Mouse (Mus musculus) neural tube, embryonic 15.5 days (tissue): Measurements from ENCODE around the gene Kctd2. TPM values are rescaled to one million over a fixed set of nuclear protein-coding genes. Genes with fewer than 3 reads are reported as not detected.
"Not testable (repeated sequence)": the region's sequence is repeated elsewhere in the genome, so short reads cannot be mapped to it uniquely, and the experiment has no call there.

ENCODE experiments used
- ATAC-seq: fragments of 200-750 bp; cut with Nextera tagmentation; 2 replicates; pipeline ENCODE4 v1.8.0; 2017; ENCODE audit warnings: mild to moderate bottlenecking, moderate TSS enrichment, moderate library complexity; ENCODE audit not compliant: low FRiP score
- H3K27ac ChIP-seq: fragments of 300-500 bp; sonication (generic); replicated peaks from 2 replicates; pipeline ENCODE4 v1.5.1; 2015; ENCODE audit warnings: mild to moderate bottlenecking, inconsistent platforms
- H3K27me3 ChIP-seq: fragments of 300-500 bp; sonication (generic); replicated peaks from 2 replicates; pipeline ENCODE4 v1.6.1; 2015; ENCODE audit warnings: inconsistent platforms
- H3K36me3 ChIP-seq: fragments of 300-500 bp; sonication (generic); 2 replicates; pipeline ENCODE4 v1.6.1; 2015; ENCODE audit warnings: inconsistent platforms
- H3K4me1 ChIP-seq: fragments of 300-500 bp; sonication (generic); 2 replicates; pipeline ENCODE4 v1.6.1; 2015; ENCODE audit warnings: inconsistent platforms
- H3K4me2 ChIP-seq: fragments of 300-500 bp; sonication (generic); 2 replicates; pipeline ENCODE4 v1.6.1; 2015; ENCODE audit warnings: inconsistent platforms, mild to moderate bottlenecking, moderate library complexity
- H3K4me3 ChIP-seq: fragments of 300-500 bp; sonication (generic); replicated peaks from 2 replicates; pipeline ENCODE4 v1.5.1; 2015; ENCODE audit warnings: mild to moderate bottlenecking, inconsistent platforms
- H3K9ac ChIP-seq: fragments of 300-500 bp; sonication (generic); replicated peaks from 2 replicates; pipeline ENCODE4 v1.6.1; 2015; ENCODE audit warnings: mild to moderate bottlenecking, inconsistent platforms
- H3K9me3 ChIP-seq: fragments of 300-500 bp; sonication (generic); replicated peaks from 2 replicates; pipeline ENCODE4 v1.6.1; 2016; ENCODE audit warnings: inconsistent platforms
- WGBS: fragments of 180-500 bp; shearing (Covaris S2); methylation state at CpG from one replicate; pipeline ENCODE4 v1.1.7; 2015; ENCODE audit warnings: mixed read lengths; 5-methylcytosine and 5-hydroxymethylcytosine counted together
- polyA plus RNA-seq: library from polyadenylated mRNA; unstranded; fragments of >200 nt; fragmentation: Nextera tagmentation; extraction: Ambion mirVana; gene quantifications from 2 replicates; pipeline ENCODE4 v1.2.1, GENCODE M21; 2015

Kctd2 gene
- polyA plus RNA-seq, 1 experiment from 2014 or later = 22.4 TPM

DNA sequence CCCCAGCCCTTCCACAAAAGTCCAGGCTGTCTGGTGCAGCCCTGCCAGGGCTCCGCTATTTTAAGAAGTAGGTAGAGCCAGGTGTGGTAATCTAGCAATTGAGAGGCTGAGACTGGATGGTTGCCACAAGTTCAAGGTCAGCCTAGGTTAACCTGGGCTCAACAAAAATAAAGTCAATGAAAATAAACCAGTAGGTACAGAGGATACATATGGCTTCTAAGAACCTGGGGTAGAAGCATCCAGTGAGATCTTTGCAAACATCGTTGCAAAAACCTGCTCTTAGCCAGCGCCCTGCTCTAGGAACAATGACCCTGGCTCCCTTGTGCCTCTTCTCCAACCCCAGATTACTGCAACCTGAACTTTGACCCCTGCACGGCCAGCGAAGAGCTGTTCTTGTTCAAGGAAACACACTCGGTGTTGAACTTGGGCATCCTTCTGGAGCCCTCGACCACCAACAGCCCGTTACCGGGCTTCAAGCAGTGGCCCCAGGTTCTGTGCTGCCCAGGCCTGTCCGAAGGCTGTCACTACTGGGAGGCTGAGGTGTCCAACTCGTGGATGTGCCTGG lies 27.5 kb downstream of the Kctd2 start:
- H3K36me3 ChIP-seq = no peaks in the 10 kb centered on the region
- H3K4me1 ChIP-seq = no peaks in the 10 kb centered on the region
- H3K4me2 ChIP-seq = no peak overlapping the region
- H3K27me3 ChIP-seq = no peaks in the 10 kb centered on the region
- ATAC-seq = no peak
- H3K4me3 ChIP-seq = no peak overlapping the region
- no peak overlapping the region for H3K27ac ChIP-seq
- WGBS = 94% methylated on average over 11 of the region's 11 CpGs
- H3K9ac ChIP-seq = no peak overlapping the region
- H3K9me3 ChIP-seq = no peaks in the 10 kb centered on the region

DNA sequence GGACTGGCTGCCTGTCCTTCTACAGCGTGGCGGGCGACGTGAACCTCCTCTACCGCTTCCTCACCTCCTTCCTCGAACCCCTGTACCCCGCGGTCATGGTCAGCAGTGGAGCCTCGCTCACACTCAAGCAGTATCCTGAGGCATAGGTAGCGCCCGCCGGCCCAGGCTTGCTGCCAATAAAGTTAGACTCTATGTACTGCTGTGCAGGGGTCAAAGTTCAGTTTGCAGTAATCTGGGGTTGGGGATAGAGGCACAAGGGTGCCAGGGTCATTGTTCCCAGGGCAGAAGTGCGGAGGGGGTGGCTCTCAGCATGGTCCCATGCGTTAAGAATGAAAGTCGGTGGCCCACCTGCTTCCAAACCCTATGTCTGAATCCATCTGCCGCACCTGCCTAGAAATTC lies 28.1 kb downstream of the Kctd2 start:
- WGBS = 88% methylated on average over 16 of the region's 16 CpGs
- Histone ChIP-seq H3K4me3 (no peak overlapping the region), H3K4me2 (no peak overlapping the region), H3K9me3 (no peaks in the 10 kb centered on the region), H3K9ac (no peak overlapping the region), H3K27me3 (no peaks in the 10 kb centered on the region), H3K36me3 (no peaks in the 10 kb centered on the region), H3K4me1 (no peaks in the 10 kb centered on the region), H3K27ac (no peak overlapping the region)
- ATAC-seq = no peak

DNA sequence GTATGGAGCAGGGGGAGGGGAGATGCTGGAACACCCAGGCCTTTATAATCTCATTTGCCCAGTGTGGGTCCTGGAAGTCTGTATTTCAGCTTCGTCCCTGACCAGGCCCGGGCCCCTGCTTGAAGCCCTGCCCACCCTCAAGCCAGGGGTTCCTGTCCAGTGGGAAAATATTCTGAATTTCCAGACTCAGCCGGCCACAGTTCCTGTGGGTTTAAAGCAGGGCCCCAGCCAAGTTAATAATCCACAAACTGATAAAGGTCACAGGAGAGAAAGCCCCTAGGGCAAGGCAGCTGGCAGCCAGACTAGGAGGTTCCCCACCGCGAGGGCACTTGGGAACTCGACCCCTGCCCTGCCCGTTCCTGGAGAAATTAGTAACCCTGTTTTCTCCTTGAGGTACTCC lies 29.1 kb downstream of the Kctd2 start:
- no peak overlapping the region for H3K27ac ChIP-seq
- H3K36me3 ChIP-seq = no peaks in the 10 kb centered on the region
- no peak overlapping the region for H3K4me3 ChIP-seq
- no peak for ATAC-seq
- no peaks in the 10 kb centered on the region for H3K27me3 ChIP-seq
- H3K9me3 ChIP-seq = no peaks in the 10 kb centered on the region
- no peak overlapping the region for H3K9ac ChIP-seq
- H3K4me2 ChIP-seq = no peak overlapping the region
- H3K4me1 ChIP-seq = no peaks in the 10 kb centered on the region
- WGBS = 68% methylated on average over 7 of the region's 7 CpGs

DNA sequence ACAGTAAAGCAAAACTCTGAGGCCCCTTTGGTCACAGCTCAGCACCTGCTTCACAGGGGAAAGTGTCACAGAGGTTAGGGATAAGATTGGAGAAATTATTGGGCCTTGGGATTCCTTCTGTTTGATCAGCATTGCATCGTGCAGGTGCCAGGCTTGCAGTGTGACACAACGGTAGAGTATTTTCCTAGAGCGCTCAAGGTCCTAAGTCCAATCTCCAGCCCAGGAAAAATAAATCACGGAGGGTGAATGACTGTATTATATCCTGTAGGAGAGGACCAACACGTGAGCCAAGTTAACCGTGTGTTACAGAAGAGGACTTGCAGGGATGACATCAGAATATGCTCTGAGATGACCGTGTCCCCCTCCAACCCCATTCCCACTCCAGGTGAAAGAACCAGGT lies 30.2 kb downstream of the Kctd2 start:
- Histone ChIP-seq H3K4me3 (no peak overlapping the region), H3K9ac (no peak overlapping the region), H3K4me1 (no peaks in the 10 kb centered on the region), H3K27me3 (no peaks in the 10 kb centered on the region), H3K36me3 (no peaks in the 10 kb centered on the region), H3K27ac (no peak overlapping the region), H3K9me3 (no peaks in the 10 kb centered on the region), H3K4me2 (no peak overlapping the region)
- no peak for ATAC-seq
- WGBS = 85% methylated on average over 7 of the region's 7 CpGs

DNA sequence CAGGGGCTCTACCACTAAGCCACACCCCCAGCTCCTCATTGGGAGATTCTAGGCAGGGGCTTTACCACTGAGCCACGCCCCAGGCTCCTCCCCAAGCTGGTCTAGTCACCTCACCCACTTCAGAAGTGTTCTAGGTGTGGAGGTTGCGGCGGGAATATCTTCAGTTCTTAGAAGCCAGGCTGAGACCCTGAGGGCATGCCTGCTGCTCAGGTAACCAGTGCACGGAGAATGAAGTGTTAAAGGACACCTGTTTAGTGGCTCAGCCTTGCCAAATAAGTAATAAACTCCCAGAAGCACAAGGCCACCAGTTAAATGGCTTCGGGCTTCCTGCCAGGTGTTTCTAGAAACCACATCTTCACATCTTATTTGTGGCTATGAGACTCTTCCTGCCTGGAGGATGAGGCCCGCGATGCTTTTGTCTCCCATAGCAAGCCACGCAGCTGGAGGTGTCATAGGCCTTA lies 31.9 kb downstream of the Kctd2 start:
- WGBS = 88% methylated on average over 8 of the region's 8 CpGs
- no peaks in the 10 kb centered on the region for H3K9me3 ChIP-seq
- H3K4me3 ChIP-seq = no peak overlapping the region
- H3K4me1 ChIP-seq = no peaks in the 10 kb centered on the region
- H3K27me3 ChIP-seq = no peaks in the 10 kb centered on the region
- H3K4me2 ChIP-seq = no peak overlapping the region
- H3K27ac ChIP-seq = no peak overlapping the region
- H3K9ac ChIP-seq = no peak overlapping the region
- H3K36me3 ChIP-seq = no peaks in the 10 kb centered on the region
- ATAC-seq = no peak

DNA sequence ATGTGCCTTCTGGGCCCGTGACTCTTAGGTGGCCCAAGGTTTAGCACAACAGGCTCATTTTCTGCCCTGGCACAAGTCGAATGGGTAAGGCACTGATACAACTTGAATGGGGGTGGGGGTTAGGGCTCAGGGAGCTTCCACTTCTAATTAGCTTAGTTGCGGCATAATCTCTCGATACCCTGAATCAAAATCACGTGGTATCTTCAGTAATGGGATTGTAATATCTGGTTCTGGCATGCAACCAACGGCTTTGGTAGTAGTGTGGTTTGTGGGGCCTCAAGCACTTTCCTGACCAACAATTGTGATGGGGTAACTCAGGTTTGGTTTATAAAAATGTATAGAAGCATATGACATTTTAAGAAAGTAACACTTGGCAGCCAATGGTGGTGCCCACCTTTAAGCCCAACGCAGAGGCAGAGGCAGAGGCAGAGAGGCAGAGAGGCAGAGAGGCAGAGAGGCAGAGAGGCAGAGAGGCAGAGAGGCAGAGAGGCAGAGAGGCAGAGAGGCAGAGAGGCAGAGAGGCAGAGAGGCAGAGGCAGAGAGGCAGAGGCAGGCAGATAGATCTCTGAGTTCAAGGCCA lies 32.4 kb downstream of the Kctd2 start:
- H3K9ac ChIP-seq = no peak overlapping the region
- H3K27me3 ChIP-seq = no peaks in the 10 kb centered on the region
- H3K9me3 ChIP-seq = no peaks in the 10 kb centered on the region
- no peak overlapping the region for H3K4me3 ChIP-seq
- no peaks in the 10 kb centered on the region for H3K4me1 ChIP-seq
- WGBS = 80% methylated on average over 7 of the region's 7 CpGs
- H3K36me3 ChIP-seq = no peaks in the 10 kb centered on the region
- ATAC-seq = no peak
- no peak overlapping the region for H3K4me2 ChIP-seq
- no peak overlapping the region for H3K27ac ChIP-seq

DNA sequence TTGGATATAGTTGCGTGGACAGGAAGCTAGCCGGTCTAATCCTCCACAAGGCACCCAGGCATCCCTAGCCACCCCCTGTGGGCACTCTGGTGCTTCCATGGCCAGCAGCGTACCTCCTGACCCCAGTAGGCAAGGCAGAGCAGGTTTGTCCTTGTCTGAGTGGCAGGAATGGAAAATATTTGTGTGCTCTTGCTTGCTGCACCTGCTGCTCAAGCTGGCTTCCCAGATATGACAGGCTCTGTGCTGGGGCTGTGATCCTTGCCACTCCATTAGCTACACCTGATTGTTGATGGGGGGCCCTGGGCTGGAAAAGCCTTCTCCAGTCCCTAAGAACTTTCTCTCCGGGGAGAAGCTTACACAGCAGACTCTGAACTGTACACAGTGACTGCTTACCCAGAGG lies 33.4 kb downstream of the Kctd2 start:
- Histone ChIP-seq H3K9ac (no peak overlapping the region), H3K27ac (no peak overlapping the region), H3K9me3 (no peaks in the 10 kb centered on the region), H3K36me3 (no peaks in the 10 kb centered on the region), H3K27me3 (no peaks in the 10 kb centered on the region), H3K4me2 (no peak overlapping the region), H3K4me1 (no peaks in the 10 kb centered on the region), H3K4me3 (no peak overlapping the region)
- WGBS = 81% methylated on average over 4 of the region's 4 CpGs
- ATAC-seq = no peak

DNA sequence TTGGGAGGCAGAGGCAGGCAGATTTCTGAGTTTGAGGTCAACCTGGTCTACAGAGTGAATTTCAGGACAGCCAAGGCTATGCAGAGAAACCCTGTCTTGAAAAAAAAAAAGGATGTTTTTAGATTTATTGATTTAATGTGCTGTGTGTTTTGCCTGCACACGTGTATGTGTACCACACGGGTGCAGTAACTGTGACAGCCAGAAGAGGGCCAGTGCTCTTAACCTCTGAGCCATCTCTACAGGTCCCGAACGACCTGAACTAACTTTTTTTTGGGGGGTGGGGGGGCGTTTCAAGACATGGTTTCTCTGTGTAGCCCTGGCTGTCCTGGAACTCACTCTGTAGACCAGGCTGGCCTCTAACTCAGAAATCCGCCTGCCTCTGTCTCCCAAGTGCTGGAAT lies 34.9 kb downstream of the Kctd2 start:
- not testable (repeated sequence) for H3K27ac ChIP-seq, H3K9me3 ChIP-seq, H3K4me2 ChIP-seq, H3K4me1 ChIP-seq, H3K4me3 ChIP-seq, H3K36me3 ChIP-seq, ATAC-seq, H3K27me3 ChIP-seq, H3K9ac ChIP-seq
- 90% methylated on average over 6 of the region's 6 CpGs for WGBS

DNA sequence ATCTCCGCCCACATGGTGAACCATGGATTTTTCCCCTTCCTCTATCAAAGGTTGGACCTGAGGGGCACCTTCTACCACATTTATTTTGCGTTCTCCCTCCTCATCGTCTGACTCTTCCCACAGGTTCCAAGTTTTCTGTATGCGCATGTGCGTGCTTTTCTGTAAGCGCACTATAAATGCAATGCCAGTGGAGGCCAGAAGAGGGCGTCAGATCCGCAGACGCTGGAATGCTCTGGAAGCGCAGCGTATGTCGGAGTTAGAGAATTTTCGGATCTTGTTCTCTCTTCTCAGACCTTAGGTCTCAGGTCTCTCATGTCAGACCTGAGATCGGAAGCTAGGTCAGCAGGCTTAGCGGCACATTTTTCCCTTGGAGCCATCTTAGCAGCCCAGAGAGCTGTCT lies 35.7 kb downstream of the Kctd2 start:
- Histone ChIP-seq H3K27me3 (no peaks in the 10 kb centered on the region), H3K4me3 (no peak overlapping the region), H3K9ac (no peak overlapping the region), H3K4me2 (no peak overlapping the region), H3K36me3 (no peaks in the 10 kb centered on the region), H3K4me1 (no peaks in the 10 kb centered on the region), H3K9me3 (no peaks in the 10 kb centered on the region), H3K27ac (no peak overlapping the region)
- ATAC-seq = no peak
- 91% methylated on average over 15 of the region's 15 CpGs for WGBS

DNA sequence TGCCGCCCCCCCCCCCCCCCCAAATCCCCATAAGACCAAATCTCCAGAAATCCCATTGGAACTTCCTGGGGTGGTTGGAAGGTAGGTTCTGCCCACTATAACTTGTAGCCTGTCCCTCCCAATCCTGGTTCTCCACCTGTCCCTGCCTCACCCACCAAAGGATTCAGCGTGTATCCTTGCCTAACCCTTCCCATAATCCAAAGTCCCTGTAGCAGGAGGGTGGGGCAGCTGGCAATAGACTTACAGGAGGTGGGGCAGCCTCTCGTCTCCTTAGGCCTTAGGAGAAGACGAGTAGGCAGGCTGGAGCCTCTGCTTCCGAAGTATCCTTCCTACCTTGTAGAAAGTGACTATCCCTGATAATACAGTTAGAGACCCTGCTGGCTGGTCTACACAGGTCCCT lies 36.3 kb downstream of the Kctd2 start:
- Histone ChIP-seq H3K9ac (no peak overlapping the region), H3K4me3 (no peak overlapping the region), H3K9me3 (no peaks in the 10 kb centered on the region), H3K27ac (no peak overlapping the region), H3K36me3 (no peaks in the 10 kb centered on the region), H3K27me3 (no peaks in the 10 kb centered on the region), H3K4me1 (no peaks in the 10 kb centered on the region), H3K4me2 (no peak overlapping the region)
- WGBS = 94% methylated on average over 5 of the region's 5 CpGs
- no peak for ATAC-seq

DNA sequence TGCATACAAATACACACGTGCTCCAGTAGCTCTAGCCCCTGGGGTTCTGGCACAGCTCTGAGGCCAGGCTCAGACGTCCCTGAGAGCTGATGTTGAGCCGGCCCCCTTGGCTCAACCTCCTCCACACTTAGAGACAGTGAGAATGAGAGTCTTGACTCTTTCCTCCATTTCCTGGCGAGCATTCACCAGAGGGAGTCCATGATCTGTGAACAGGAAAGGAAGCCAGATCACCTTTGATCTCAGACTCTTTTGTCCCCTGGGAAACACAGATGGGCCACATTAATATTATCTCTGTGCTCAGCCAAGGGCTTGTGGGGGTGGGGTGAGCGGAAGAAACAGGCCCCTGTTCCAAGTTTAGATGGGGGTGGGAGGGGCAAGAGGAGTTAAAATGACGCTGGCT lies 37.5 kb downstream of the Kctd2 start:
- H3K4me2 ChIP-seq = no peak overlapping the region
- no peak overlapping the region for H3K4me3 ChIP-seq
- H3K9ac ChIP-seq = no peak overlapping the region
- no peaks in the 10 kb centered on the region for H3K9me3 ChIP-seq
- ATAC-seq = no peak
- WGBS = 47% methylated on average over 6 of the region's 6 CpGs
- no peak overlapping the region for H3K27ac ChIP-seq
- H3K4me1 ChIP-seq = no peaks in the 10 kb centered on the region
- H3K36me3 ChIP-seq = no peaks in the 10 kb centered on the region
- no peaks in the 10 kb centered on the region for H3K27me3 ChIP-seq

DNA sequence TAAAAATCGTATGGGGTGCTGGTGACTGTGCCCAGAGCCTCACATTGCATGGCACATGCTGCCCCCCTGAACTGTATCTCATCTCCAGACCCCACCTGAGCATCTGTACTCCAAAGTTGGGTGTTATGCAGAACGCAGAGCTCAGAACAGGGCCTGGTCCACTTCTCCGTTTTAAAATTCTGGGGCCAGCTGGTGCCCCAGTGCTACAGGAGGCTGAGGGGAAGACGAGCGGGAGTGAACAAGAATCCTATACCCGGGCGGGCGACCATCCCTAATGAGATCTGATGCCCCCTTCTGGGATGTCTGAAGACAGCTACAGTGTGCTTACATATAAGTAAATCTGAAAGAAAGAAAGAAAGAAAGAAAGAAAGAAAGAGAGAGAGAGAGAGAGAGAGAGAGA lies 41.0 kb downstream of the Kctd2 start:
- no peak for ATAC-seq
- 26% methylated on average over 8 of the region's 8 CpGs for WGBS
- H3K4me2 ChIP-seq = no peak overlapping the region
- H3K27me3 ChIP-seq = no peaks in the 10 kb centered on the region
- H3K9me3 ChIP-seq = no peaks in the 10 kb centered on the region
- H3K4me3 ChIP-seq = no peak overlapping the region
- H3K27ac ChIP-seq = no peak overlapping the region
- no peak overlapping the region for H3K9ac ChIP-seq
- H3K36me3 ChIP-seq = no peaks in the 10 kb centered on the region
- H3K4me1 ChIP-seq = no peaks in the 10 kb centered on the region

DNA sequence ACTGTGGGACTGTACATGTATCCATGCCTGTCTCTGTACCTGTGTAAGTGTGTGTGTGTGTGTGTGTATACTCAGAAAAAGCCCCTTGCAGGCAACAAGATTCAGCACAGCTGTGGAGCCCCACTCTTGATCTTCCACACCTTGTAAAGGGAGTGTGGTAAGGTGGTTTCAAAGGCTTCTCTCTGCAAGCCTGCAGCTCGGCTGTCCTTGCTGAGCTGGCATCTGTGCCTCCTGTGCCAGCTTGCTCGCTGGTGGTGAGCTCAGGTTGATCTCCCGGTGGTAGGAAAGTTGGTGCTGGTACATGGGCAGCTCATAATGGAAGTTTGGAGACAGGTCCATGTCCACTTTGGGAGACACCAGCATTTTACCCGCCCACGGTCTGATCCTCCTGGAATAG lies 41.9 kb downstream of the Kctd2 start:
- 84% methylated on average over 5 of the region's 5 CpGs for WGBS
- Histone ChIP-seq H3K27me3 (no peaks in the 10 kb centered on the region), H3K27ac (no peak overlapping the region), H3K4me3 (no peak overlapping the region), H3K4me1 (no peaks in the 10 kb centered on the region), H3K4me2 (no peak overlapping the region), H3K9ac (no peak overlapping the region), H3K9me3 (no peaks in the 10 kb centered on the region), H3K36me3 (no peaks in the 10 kb centered on the region)
- no peak for ATAC-seq
